Mouse (Mus musculus) C2C12 (cell line): ENCODE data around the gene S1pr2. TPM values are rescaled to one million over a fixed set of nuclear protein-coding genes. Genes with fewer than 3 reads are reported as not detected.

Source experiments
- H3K27me3 ChIP-seq: one replicate; pipeline ENCODE4 v1.6.1; 2011; ENCODE audit not compliant: control insufficient read depth, insufficient read depth, insufficient read length
- H3K36me3 ChIP-seq: one replicate; pipeline ENCODE4 v1.6.1; 2011; ENCODE audit not compliant: control insufficient read depth, insufficient read depth
- H3K4me3 ChIP-seq: one replicate; pipeline ENCODE4 v1.5.1; 2011; ENCODE audit warnings: mild to moderate bottlenecking, control low read depth; ENCODE audit not compliant: poor library complexity, insufficient read depth, severe bottlenecking
- H3K79me2 ChIP-seq: one replicate; pipeline ENCODE4 v1.6.1; 2011; ENCODE audit not compliant: control insufficient read depth, insufficient read depth
- H3K79me3 ChIP-seq: one replicate; pipeline ENCODE4 v1.6.1; 2011; ENCODE audit warnings: low read depth, control low read depth
- H3ac ChIP-seq: one replicate; pipeline ENCODE3; 2011; ENCODE audit warnings: low read depth; ENCODE audit not compliant: control insufficient read depth, insufficient read length
- CEBPB ChIP-seq: IDR thresholded peaks from one replicate; pipeline ENCODE4 v1.6.1; 2011; ENCODE audit warnings: low read depth, mild to moderate bottlenecking, control low read depth, moderate library complexity
- CTCF ChIP-seq: IDR thresholded peaks from one replicate; pipeline ENCODE4 v1.5.1; 2011; ENCODE audit not compliant: control insufficient read depth, insufficient read depth, insufficient read length
- FOSL1 ChIP-seq: IDR thresholded peaks from one replicate; pipeline ENCODE4 v1.8.0; 2011; ENCODE audit warnings: mild to moderate bottlenecking, low read length; ENCODE audit not compliant: poor library complexity, insufficient read depth, severe bottlenecking
- MAX ChIP-seq: IDR thresholded peaks from one replicate; pipeline ENCODE4 v1.6.1; 2011; ENCODE audit warnings: mild to moderate bottlenecking, control low read depth
- MYOD1 ChIP-seq: IDR thresholded peaks from one replicate; pipeline ENCODE4 v1.6.1; 2011; ENCODE audit warnings: low read depth; ENCODE audit not compliant: control insufficient read depth, insufficient read length
- MYOG ChIP-seq: IDR thresholded peaks from one replicate; pipeline ENCODE4 v1.6.1; 2011; ENCODE audit not compliant: control insufficient read depth, insufficient read length; ENCODE audit errors: extremely low read depth
- USF1 ChIP-seq: IDR thresholded peaks from one replicate; pipeline ENCODE4 v1.6.1; 2011; ENCODE audit warnings: low read depth, mild to moderate bottlenecking, control low read depth, moderate library complexity
- polyA plus RNA-seq: library from polyadenylated mRNA; unstranded; fragments of >200 nt; fragmentation: generic; extraction: Trizol; gene quantifications from one replicate; pipeline ENCODE4 v1.2.1, GENCODE M21; 2012; ENCODE audit warnings: missing spikeins

Gene S1pr2
- polyA plus RNA-seq, 1 experiment: 13.0 TPM

DNA sequence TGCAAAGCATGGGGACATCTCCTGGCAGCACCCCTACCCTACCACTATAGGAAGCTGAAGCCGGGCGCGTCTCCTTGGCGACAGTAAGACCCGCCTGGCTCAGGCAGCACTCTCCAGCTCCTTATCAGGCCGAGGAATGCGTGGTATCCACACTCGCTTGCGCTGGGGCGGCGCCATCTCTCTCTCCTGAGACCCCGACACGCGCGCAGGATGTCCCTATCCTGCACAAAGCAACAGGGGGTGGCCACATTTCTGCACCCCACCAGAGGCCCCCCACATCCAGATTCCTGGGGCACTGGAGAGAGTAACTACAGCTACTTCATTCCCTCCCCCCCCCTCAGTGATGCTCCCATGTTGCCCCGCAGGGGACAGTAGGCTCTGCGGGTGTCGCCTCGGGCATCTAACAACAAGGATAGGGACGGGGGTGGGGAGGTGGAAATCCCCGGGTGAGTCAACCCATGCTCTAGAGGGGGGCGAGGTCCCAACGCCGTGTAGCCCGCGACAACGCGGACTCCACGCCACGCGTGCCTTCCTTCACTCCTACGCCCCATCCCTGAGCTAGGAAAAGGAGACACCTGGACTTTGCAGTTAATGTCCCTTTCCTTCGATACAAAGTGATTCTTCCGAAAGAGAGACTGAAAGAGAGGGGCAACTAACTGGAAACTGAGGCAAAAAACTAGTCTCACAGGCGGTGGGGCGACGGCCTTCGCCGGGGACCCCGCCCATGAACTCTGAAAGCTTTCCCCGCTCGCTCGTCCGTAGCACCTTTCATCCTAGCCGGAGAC, 958 bp downstream of the S1pr2 start:
- H3K79me2 ChIP-seq: peaks cover 53% of the 10 kb centered on the region
- peak overlapping the region; percentile 61 for H3K4me3 ChIP-seq
- TF ChIP-seq FOSL1 (no peak), MAX (no peak), MYOG (no peak), USF1 (no peak), MYOD1 (no peak), CTCF (no peak), CEBPB (no peak)
- peaks cover 36% of the 10 kb centered on the region for H3K79me3 ChIP-seq
- H3ac ChIP-seq: peak overlapping the region; percentile 88
- H3K27me3 ChIP-seq: no peaks in the 10 kb centered on the region
- H3K36me3 ChIP-seq: no peaks in the 10 kb centered on the region

DNA sequence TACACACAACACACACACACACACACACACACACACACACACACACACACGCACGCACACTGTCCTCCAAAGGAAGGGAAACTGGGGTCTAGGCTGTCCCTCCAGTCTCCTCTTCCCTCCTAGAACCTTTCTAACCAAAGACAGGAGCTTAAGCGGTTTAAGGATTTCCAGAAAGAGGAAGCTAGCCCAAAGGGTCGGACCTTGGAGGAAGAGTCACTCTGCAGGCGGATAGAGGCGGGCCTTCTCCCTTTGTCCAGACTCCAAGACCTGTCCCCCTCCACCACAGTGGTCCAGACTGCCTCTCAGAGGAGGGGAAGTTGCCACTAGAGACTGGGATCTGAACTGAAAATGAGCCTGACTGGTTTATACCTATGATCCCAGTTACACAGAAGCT, 2.9 kb downstream of the S1pr2 start:
- Histone ChIP-seq H3K36me3 (peaks cover 6% of the 10 kb centered on the region), H3ac (no peak overlapping the region), H3K4me3 (no peak overlapping the region), H3K79me3 (peaks cover 50% of the 10 kb centered on the region), H3K79me2 (peaks cover 68% of the 10 kb centered on the region), H3K27me3 (no peaks in the 10 kb centered on the region)
- TF ChIP-seq USF1 (no peak), MYOG (no peak), CTCF (no peak), FOSL1 (no peak), CEBPB (no peak)

GRCm38 (mm10) chr9:20973001-20973681, 3.4 kb downstream of the S1pr2 start:
- Histone ChIP-seq H3ac (no peak overlapping the region), H3K27me3 (no peaks in the 10 kb centered on the region), H3K79me2 (peaks cover 73% of the 10 kb centered on the region), H3K4me3 (no peak overlapping the region), H3K79me3 (peaks cover 51% of the 10 kb centered on the region), H3K36me3 (peaks cover 11% of the 10 kb centered on the region)
- TF ChIP-seq MYOG: no peak
- no peak for TF ChIP-seq FOSL1
- TF ChIP-seq CTCF: no peak
- no peak for TF ChIP-seq CEBPB
- TF ChIP-seq USF1: no peak
- TF ChIP-seq MAX: no peak
- TF ChIP-seq MYOD1: no peak

- Histone ChIP-seq H3K4me3 (no peak overlapping the region), H3K36me3 (peaks cover 18% of the 10 kb centered on the region)
- TF ChIP-seq MAX: peak; percentile 7
- no peak for TF ChIP-seq CEBPB
These were observed 4.2 kb downstream of the S1pr2 start for GRCm38 (mm10) chr9:20972141-20972992.

DNA sequence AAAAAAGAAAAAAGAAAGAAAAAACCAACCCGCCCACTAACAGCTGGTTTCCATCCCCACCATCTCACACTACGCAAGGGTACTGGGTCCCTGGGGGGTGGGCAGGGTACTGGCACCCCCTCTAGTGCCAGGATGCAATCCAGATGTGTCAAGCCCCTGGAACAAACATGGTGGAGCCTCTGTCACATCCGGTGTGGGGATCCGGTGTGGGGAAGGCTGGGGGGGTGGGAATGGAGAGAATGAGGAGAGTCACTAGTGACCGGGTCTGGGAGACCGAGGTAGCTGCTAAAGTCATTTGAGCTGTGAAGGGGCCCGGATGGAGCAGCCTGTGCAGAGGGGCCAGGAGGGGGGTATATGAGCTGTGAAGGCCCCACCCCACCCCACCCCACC, 4.8 kb downstream of the S1pr2 start:
- H3K36me3 ChIP-seq: peaks cover 22% of the 10 kb centered on the region
- H3K27me3 ChIP-seq: no peaks in the 10 kb centered on the region
- TF ChIP-seq MYOD1: no peak
- TF ChIP-seq MYOG: no peak
- no peak for TF ChIP-seq MAX
- TF ChIP-seq CEBPB: no peak
- TF ChIP-seq FOSL1: no peak
- TF ChIP-seq USF1: no peak
- no peak for TF ChIP-seq CTCF
- peaks cover 83% of the 10 kb centered on the region for H3K79me2 ChIP-seq
- peak overlapping the region; percentile 29 for H3ac ChIP-seq
- H3K79me3 ChIP-seq: peaks cover 51% of the 10 kb centered on the region
- H3K4me3 ChIP-seq: no peak overlapping the region

More at GRCm38 (mm10) chr9:20972141-20972992, 4.2 kb downstream of the S1pr2 start:
- H3K79me3 ChIP-seq: peaks cover 51% of the 10 kb centered on the region
- no peaks in the 10 kb centered on the region for H3K27me3 ChIP-seq
- H3K79me2 ChIP-seq: peaks cover 81% of the 10 kb centered on the region
- peak overlapping the region; percentile 83 for H3ac ChIP-seq
